Mouse (Mus musculus): ENCODE measurements around the gene Bace1. TPM values are rescaled to one million over a fixed set of nuclear protein-coding genes. Genes with fewer than 3 reads are reported as not detected.
"Not testable (repeated sequence)": the region's sequence is repeated elsewhere in the genome, so short reads cannot be mapped to it uniquely, and the experiment has no call there.

Gene Bace1
- total RNA-seq, 4 experiments from 2014 or later: 28.6 to 36.2 (median 32.4) TPM

DNA sequence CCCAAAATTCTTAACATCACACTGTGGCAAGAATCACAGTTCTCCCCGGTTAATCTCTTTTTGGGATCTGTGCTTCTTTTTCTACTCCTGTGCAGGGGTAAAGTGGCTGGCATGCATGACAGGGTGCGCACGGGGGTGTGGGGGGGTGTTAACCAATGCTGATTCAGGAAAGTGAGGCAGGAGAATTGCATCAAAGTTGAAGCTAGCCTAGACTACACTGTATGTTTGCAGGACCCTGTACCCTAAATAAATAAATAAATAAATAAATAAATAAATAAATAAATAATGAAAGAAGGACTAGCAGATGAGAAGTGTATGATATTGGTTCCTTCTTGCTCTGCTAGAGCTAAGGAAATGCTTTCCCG lies 329 bp upstream of the Bace1 start:
- DNase-seq: no peak

DNA sequence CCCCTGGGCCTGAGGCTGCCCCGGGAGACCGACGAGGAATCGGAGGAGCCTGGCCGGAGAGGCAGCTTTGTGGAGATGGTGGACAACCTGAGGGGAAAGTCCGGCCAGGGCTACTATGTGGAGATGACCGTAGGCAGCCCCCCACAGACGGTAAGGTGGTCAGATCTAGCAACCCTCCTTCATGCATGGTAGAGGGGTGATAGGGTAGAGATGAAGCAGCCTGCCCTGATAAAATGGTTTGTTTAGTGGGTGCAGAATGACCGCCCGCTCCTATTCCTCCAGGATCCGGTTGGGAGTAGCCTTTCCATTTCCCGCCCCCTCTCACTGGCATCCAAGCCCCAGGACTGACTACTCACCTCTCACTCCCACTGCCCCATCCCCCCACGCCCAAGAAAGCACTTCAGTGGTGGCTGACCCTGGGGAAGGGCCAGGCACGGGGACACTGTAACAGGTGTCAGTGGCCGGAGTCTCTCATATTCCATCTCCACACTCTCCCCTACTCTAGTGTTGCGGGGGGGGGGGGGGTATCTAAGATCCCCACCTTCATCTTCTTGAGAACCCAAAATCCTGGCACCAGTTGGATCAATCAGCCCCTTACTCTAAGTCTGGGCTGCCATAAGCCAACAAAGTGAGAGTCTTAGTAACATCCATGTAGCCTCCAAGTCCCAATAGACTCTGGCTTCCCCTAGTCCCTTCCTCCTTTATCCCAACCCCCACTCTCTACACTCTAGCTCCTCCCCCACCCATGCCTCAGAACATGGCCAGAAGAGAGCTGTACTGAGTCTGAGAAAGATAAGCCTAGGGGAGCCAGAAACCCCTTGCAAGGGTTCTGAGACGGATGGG lies 980 bp downstream of the Bace1 start:
- no peak for DNase-seq

DNA sequence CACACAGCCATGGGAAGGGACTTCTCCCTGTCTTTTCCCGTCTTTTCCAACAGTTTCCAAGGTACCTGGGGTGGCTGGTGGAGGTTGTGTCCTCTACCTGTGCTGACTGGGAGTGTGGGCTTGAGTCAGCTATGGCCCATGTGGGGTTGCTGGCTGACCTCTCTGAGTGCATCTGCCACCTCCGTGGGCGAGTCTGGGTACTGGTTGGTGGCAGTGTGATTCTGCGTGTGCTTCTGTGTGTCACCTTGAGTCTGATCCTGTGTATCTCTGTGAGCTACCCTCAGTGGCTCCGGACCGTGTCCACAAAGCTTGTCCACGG lies 1.6 kb downstream of the Bace1 start:
- no peak for DNase-seq

GRCm38 (mm10) chr9:45840331-45840730 lies 2.0 kb downstream of the Bace1 start:
- no peak for DNase-seq

DNA sequence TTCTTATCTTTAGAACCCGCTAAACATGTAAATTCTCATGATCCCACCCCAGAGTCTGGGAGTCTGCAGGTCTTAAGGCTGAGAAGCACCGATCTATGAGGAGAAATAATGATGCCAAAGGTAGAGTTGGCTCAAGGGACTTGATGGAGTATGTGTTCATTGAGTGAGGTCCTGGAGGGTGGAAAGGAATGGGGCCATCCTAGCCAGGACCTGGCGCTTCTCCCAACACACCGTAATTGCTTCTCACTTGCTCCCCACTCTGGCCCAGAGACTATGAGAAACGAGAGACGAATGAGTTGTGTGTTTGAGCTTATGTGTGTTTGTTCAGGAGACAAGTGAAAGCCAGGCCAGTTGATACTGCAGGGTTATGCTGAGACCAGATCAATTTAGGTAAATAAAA lies 3.1 kb downstream of the Bace1 start:
- DNase-seq: no peak

GRCm38 (mm10) chr9:45843007-45843406 lies 4.6 kb downstream of the Bace1 start:
- DNase-seq: no peak

DNA sequence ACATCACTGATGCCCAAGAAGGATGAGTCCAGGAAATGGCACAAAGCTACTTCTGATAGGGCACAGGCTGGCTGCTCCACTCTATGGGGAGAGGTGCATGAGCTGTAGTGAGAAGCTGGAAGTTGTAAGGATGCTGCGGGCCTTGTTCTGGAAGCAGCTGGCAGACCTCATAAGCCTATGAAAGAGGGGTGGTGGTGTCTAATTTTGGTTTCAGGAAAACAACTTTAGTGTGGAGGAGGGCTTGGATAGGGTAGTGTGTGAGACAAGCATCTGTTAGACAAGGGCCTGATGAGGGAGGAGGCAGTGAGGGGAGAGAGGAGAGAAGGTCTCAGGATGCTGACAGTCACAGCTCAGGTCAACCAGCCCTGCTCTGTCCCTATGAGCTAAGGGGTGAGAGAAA lies 5.4 kb downstream of the Bace1 start:
- no peak for DNase-seq

DNA sequence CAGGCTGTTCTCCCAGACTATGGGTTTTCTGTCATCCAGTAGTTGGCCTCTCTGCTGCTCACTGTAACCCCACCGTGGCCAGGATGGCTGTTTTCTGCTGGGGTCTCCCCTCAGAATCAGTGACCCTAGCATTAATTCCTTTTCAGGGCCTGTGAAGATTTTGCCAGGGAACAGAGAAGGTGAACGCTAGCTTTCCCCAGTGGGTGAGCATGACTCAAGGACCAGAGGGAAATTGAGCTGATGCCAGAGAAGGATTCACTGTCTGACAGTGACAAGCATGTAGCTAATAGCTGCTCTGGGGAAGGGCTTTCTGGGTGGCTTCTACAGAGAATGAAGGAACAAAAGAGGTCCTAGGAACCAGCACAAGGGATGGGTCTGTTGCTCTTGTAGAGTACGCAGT lies 7.2 kb downstream of the Bace1 start:
- DNase-seq: no peak

GRCm38 (mm10) chr9:45846176-45846575 lies 7.8 kb downstream of the Bace1 start:
- DNase-seq: not testable (repeated sequence)

GRCm38 (mm10) chr9:45846891-45847460 lies 8.6 kb downstream of the Bace1 start:
- no peak for DNase-seq

DNA sequence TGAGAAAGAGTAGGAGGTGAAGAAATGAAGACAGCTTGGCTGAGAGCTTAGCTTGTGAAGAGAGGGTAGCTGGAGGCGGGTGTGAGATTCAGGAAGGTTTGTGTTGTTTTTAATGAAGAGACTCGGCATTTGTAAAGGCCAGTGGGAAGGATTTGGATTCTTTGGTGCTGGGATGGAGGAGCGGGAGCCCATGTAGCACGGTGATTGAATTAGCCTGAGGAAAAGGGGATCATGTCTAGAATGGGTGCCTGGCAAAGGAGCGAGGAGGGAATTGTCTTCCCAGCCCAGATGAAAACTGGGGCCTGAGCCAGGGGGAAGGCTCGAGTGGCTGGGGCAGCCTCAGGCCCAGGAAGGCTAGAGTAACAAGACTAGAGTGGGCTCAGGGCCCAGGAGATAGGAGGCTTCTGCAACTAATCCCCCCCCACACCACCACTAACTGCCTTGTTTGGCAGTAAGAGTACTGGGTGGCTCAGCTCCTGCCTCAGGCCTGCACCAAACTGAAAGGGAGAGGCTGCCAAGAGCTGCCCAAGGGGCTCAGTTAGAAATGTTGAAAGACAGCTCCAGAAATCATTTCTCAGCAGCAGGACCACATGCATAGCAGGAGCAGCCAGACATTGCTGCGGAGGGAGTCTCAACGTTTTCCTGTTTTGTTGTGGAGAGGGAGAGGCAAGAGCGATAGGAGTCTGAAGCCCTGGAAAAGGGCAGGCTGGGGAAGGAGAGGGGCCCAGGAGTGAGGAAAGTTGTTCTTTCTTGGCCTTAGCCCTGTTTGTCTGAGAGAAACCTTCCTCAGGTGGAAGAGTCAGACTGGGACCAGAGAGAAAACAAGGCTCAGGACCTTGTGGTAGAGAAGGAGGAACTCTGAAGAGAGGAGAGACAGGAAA lies 11.4 kb downstream of the Bace1 start:
- DNase-seq: no peak

DNA sequence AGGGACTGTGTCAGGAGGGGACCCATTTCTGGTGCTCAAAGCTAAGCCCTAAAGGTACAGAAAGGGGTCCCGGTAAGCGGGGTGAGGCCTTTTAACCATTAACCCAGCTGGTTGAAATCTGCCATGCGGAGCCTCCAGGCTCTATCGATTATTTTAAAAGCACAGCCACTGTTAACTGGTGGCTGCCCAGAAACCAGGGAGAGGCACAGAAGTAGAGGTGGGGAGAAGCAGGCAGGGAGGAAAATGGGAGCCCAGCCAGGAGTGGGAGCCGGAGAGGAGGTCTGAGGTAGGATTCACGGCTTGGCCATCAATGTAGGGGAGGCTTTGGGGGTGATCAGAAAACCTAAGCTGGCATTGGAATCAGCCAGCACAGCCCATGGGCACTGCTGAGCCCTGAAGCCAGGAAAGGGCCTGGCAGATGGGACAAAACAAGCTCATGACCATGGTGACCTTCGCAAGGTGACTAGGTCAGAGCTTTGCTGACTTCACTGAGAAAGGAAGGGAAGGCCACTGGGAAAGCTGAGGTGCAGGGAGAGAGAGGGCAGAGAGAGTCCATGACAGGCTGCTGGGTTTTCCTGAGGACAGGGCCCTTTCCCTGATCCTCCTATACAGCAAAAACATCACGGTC lies 12.3 kb downstream of the Bace1 start:
- no peak for DNase-seq

GRCm38 (mm10) chr9:45851330-45851729 lies 12.9 kb downstream of the Bace1 start:
- DNase-seq: no peak

- DNase-seq: no peak
Observed at GRCm38 (mm10) chr9:45851776-45852175, 13.4 kb downstream of the Bace1 start.

GRCm38 (mm10) chr9:45853695-45854094 lies 15.3 kb downstream of the Bace1 start:
- no peak for DNase-seq

DNA sequence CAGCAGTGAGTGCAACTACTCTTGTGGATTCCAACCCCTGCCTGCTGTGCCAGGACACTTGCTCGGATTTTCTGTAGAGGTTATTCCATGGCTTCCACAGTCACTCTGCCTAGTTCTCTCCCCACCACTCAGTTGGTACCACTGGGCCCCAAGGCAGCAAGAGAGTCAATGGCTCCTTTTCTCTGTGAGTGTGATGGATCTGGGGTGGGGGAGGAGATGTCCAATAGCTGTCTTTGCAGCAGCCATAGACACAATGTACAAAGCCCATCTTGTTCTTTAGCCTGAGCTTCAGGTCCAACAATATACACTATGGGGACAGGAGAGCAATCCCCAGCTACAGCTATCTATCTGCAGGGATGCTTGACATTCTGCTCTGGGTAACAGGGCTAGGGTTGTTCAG lies 15.8 kb downstream of the Bace1 start:
- DNase-seq: no peak

DNA sequence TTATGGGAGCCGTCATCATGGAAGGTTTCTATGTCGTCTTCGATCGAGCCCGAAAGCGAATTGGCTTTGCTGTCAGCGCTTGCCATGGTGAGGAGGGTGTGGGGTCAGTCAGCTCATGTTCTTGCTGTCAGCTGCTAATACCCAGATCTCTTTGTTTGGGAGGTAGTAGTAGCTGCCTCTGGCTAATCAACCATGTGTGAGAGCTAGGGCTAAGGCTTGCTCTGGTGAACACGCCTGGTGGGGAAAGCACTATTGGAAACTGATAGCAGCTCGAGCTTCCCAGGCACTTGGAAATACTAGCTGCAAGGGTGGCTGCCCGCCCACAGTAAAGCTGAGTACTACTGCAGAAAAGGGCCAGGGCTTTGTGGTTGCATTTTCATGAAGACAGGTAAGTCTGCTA lies 21.0 kb downstream of the Bace1 start:
- no peak for DNase-seq

DNA sequence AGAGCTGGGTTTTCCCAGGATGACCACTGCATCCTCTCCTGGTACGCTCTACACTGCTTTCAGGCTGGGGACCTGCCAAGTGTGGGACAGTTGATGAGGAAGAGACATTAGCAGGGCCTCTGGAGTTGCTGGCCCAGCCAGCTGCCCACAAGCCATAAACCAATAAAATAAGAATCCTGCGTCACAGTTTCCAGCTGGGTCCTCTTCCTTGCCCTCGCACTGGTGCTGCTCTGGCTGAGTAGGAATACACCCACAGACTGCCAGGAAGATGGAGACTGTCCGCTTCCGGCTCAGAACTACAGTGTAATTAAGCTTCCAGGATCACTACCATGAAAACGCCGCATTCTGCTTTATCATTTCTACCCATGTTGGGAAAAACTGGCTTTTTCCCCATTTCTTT lies 23.4 kb downstream of the Bace1 start:
- DNase-seq: no peak

- no peak for DNase-seq
Observed at GRCm38 (mm10) chr9:45869181-45869580, 30.8 kb downstream of the Bace1 start.

DNA sequence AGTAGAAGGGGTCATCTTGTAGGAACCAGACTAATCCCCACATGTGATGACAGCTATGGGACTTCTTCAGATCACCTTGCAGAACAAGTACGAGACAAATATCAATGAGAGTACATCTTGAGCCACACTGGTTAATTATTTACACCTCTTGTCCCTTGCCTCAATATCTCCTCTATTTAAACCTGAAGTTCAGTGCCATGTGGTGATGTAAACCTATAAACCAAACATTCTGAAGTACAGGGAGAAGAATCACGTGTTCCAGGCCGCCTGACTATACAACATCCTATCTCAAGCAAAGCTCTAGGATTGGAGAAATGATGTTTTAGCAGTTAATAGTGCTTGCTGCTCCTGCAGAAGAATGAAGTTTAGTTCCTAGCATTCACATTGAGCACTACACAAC lies 31.9 kb downstream of the Bace1 start:
- DNase-seq: no peak

- DNase-seq: no peak
Observed at GRCm38 (mm10) chr9:45877928-45878327, 39.5 kb downstream of the Bace1 start.

DNA sequence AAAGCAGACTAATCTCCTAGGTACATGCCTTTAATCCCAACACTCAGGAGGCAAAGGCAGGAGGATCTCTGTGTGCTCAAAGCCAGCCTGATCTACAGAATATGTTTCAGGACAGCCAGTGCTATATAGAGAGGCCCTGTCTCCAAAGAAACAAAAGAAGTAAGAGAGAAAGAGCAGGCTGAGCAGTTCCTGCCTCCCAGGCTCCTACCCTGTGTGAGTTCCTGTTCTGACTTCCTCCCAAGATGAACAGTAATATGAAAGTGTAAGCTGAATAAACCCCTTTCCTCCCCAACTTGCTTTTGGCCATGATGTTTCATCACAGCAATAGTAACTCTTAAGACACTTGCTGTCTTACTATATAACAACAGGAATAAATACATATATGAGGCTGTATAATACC lies 55.3 kb downstream of the Bace1 start:
- DNase-seq: no peak

DNA sequence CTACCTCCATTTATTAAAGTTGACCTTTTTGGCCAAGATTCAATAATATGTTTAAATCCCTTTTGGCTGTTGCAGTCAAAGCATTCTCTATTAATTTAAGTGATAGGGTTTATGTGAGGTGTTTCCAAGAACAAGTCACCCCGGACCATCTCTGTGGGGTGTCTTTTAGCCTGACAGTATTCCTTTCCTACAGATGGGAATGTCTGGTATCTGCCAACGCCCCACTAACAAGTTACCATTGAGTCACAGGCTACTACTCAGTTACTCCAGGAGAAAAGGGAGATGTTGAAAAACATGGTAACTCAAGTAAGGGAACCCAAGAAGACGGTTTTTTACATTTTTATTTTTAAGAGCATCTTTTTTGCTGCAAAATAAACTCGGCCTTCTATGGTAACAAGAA lies 66.8 kb downstream of the Bace1 start:
- DNase-seq: no peak

Data from adrenal gland, adult 8-10 months (tissue).